Mouse (Mus musculus): ENCODE measurements around the gene Hecw2. TPM values are rescaled to one million over a fixed set of nuclear protein-coding genes. Genes with fewer than 3 reads are reported as not detected.

The Hecw2 gene
- polyA plus RNA-seq, 1 experiment: 1.3 TPM

DNA sequence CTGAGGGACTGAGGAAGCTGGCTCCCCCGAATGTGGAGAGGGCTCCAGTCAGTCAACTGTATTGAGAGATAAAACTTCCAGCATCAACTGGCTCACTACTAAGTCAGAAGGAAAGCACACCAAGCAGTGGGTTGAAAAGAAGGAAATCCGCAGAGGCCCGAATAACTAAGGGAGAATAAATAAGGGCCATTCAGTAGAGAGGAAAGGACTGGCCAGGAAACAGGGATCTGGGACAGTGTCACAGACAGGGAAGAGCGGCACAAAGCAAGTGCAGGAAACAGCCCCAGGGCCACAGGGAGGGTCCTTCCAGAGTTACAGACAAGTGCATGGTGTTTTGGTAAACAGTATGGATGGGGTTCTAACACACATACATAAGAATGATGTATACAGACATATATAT, 179.2 kb downstream of the Hecw2 start:
- Histone ChIP-seq H3K4me3 (ENCODE audit: control insufficient read depth, low read depth, low read length) (no peak overlapping the region), H3K36me3 (ENCODE audit: control insufficient read depth, insufficient read depth, low read length) (no peaks in the 10 kb centered on the region), H3K4me1 (ENCODE audit: control insufficient read depth, insufficient read depth, low read length) (no peaks in the 10 kb centered on the region), H3K27ac (ENCODE audit: control insufficient read depth, insufficient read depth, low read depth, low read length) (no peak overlapping the region), H3K27me3 (ENCODE audit: control insufficient read depth, insufficient read depth, low read length) (no peaks in the 10 kb centered on the region)
- TF ChIP-seq CTCF (IDR thresholded peaks at IDR 0.05; ENCODE audit: control insufficient read depth, insufficient read depth, insufficient replicate concordance, low read depth, low read length) (no peak), POLR2A (IDR thresholded peaks at IDR 0.05; ENCODE audit: control insufficient read depth, low read depth, low read length) (no peak)

DNA sequence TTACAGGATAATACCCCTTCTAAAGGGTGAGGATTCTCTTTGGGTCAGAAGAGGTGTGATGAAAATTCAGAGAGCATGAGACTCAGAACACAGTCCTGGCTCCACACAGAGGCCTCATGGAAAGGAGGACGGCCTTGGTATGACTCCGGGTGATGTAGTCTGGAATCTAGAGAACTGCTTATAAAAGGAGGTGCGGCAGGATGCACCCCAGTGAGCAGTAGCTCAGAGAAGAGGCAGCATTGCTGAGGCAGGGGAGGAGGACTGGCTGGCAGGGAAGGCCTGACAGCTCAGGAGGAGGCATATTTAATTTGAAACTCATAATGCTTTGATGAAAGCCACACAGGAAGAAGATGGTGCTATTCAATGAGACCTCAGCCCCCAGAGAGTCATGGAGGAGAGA, 182.6 kb downstream of the Hecw2 start:
- TF ChIP-seq CTCF (IDR thresholded peaks at IDR 0.05; ENCODE audit: control insufficient read depth, insufficient read depth, insufficient replicate concordance, low read depth, low read length): no peak
- no peak for TF ChIP-seq POLR2A (IDR thresholded peaks at IDR 0.05; ENCODE audit: control insufficient read depth, low read depth, low read length)
- Histone ChIP-seq H3K36me3 (ENCODE audit: control insufficient read depth, insufficient read depth, low read length) (no peaks in the 10 kb centered on the region), H3K27ac (ENCODE audit: control insufficient read depth, insufficient read depth, low read depth, low read length) (no peak overlapping the region), H3K4me3 (ENCODE audit: control insufficient read depth, low read depth, low read length) (no peak overlapping the region), H3K27me3 (ENCODE audit: control insufficient read depth, insufficient read depth, low read length) (no peaks in the 10 kb centered on the region), H3K4me1 (ENCODE audit: control insufficient read depth, insufficient read depth, low read length) (no peaks in the 10 kb centered on the region)

DNA sequence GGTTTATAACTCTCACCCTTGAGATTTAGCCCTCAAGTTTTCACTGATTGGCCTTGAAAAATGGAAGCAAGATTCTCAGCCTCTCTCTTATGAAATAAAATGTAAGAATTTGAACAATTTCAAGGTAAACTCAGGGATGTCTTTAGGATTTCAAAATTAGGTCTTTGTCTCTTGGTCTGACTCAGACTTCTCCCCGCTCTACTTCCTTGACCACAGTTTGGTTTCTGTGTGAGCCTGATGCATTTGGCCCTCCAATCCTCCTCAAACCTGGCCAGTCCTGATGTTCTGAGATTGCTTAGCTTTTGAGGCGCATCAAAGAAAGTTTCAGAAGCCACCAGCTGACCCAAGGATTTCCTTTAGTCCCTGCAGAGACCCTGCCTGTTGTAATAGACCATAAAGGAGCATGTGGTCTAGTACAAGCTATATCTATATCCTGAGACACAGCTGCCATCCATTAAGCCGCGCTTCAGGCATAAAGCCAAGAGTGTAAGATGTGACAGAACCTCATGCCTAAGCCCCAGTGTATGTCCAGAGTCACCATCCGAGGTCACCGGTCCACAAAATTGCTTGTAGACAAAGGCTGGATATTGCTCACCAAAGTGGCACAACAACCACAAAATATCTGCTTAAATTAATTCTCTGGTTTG, 185.4 kb downstream of the Hecw2 start:
- H3K4me1 ChIP-seq (ENCODE audit: control insufficient read depth, insufficient read depth, low read length): no peaks in the 10 kb centered on the region
- H3K27me3 ChIP-seq (ENCODE audit: control insufficient read depth, insufficient read depth, low read length): no peaks in the 10 kb centered on the region
- no peaks in the 10 kb centered on the region for H3K36me3 ChIP-seq (ENCODE audit: control insufficient read depth, insufficient read depth, low read length)
- TF ChIP-seq CTCF (IDR thresholded peaks at IDR 0.05; ENCODE audit: control insufficient read depth, insufficient read depth, insufficient replicate concordance, low read depth, low read length): no peak
- TF ChIP-seq POLR2A (IDR thresholded peaks at IDR 0.05; ENCODE audit: control insufficient read depth, low read depth, low read length): no peak
- no peak overlapping the region for H3K4me3 ChIP-seq (ENCODE audit: control insufficient read depth, low read depth, low read length)
- H3K27ac ChIP-seq (ENCODE audit: control insufficient read depth, insufficient read depth, low read depth, low read length): no peak overlapping the region

DNA sequence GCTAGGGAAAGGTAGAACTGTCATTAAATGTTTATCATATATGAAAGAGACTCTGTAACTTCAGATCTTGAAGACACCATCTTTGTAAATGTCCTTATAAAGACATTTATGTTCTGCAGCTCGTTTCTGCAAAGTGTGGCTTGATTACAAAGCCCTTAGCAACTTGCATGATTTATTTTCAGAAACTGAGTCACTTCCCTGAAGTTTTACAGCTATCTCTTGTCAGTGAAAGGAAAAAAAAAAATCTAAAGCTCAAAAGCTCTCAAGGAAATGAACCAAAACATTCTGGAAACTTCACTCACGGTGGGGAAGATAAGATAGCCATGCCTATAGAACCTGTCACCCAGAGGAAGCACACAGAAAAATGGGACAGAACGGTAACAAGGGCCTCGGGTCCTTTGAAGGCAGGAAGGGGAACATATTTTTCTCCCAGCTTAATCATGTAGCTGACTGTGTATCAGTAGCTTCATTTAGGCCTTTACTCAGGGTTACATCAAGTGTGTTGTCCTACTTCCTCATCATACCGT, 189.0 kb downstream of the Hecw2 start:
- Histone ChIP-seq H3K4me1 (ENCODE audit: control insufficient read depth, insufficient read depth, low read length) (no peaks in the 10 kb centered on the region), H3K36me3 (ENCODE audit: control insufficient read depth, insufficient read depth, low read length) (no peaks in the 10 kb centered on the region), H3K27ac (ENCODE audit: control insufficient read depth, insufficient read depth, low read depth, low read length) (no peak overlapping the region), H3K27me3 (ENCODE audit: control insufficient read depth, insufficient read depth, low read length) (no peaks in the 10 kb centered on the region), H3K4me3 (ENCODE audit: control insufficient read depth, low read depth, low read length) (no peak overlapping the region)
- no peak for TF ChIP-seq POLR2A (IDR thresholded peaks at IDR 0.05; ENCODE audit: control insufficient read depth, low read depth, low read length)
- TF ChIP-seq CTCF (IDR thresholded peaks at IDR 0.05; ENCODE audit: control insufficient read depth, insufficient read depth, insufficient replicate concordance, low read depth, low read length): no peak

DNA sequence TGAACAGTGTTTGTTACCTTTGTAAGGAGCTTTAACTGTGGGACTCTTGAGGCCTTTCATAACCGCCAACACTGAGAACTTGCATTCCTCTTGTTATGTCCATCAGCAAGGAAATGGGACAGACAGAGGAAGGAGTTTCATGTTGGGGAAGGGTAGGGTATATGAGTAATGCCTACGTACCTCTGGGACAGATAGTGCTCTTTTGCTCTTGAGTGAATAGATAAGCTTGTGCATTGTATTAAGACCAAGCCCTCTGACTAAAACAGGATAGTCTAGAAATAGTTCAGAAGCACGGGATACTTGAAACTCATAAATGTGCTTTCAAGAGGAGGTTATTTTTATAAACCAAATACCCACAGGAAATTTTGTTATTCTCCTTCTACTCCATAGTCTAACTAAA, 191.7 kb downstream of the Hecw2 start:
- Histone ChIP-seq H3K27ac (ENCODE audit: control insufficient read depth, insufficient read depth, low read depth, low read length) (no peak overlapping the region), H3K36me3 (ENCODE audit: control insufficient read depth, insufficient read depth, low read length) (no peaks in the 10 kb centered on the region), H3K27me3 (ENCODE audit: control insufficient read depth, insufficient read depth, low read length) (no peaks in the 10 kb centered on the region), H3K4me3 (ENCODE audit: control insufficient read depth, low read depth, low read length) (no peak overlapping the region), H3K4me1 (ENCODE audit: control insufficient read depth, insufficient read depth, low read length) (no peaks in the 10 kb centered on the region)
- no peak for TF ChIP-seq POLR2A (IDR thresholded peaks at IDR 0.05; ENCODE audit: control insufficient read depth, low read depth, low read length)
- TF ChIP-seq CTCF (IDR thresholded peaks at IDR 0.05; ENCODE audit: control insufficient read depth, insufficient read depth, insufficient replicate concordance, low read depth, low read length): no peak

DNA sequence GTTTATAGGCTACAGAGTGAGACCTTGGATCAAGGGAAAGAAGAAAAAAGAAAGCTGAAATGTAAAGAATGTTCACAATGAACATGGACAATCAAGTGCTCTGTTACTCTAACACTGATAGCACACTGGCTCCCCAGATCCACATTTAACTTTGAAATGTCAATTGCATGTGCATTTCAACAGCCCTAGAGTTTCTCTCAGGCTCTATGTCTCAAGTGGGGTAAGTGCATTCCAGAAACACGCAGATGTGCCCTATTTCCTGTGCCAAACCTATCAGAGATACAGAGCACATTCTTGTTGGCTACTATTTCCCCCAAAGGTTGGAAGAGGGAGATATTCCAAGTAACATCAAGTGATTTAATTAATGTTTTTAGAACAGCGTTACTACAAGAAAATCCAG, 192.9 kb downstream of the Hecw2 start:
- Histone ChIP-seq H3K27ac (ENCODE audit: control insufficient read depth, insufficient read depth, low read depth, low read length) (no peak overlapping the region), H3K4me3 (ENCODE audit: control insufficient read depth, low read depth, low read length) (no peak overlapping the region), H3K36me3 (ENCODE audit: control insufficient read depth, insufficient read depth, low read length) (no peaks in the 10 kb centered on the region), H3K27me3 (ENCODE audit: control insufficient read depth, insufficient read depth, low read length) (no peaks in the 10 kb centered on the region), H3K4me1 (ENCODE audit: control insufficient read depth, insufficient read depth, low read length) (no peaks in the 10 kb centered on the region)
- no peak for TF ChIP-seq POLR2A (IDR thresholded peaks at IDR 0.05; ENCODE audit: control insufficient read depth, low read depth, low read length)
- no peak for TF ChIP-seq CTCF (IDR thresholded peaks at IDR 0.05; ENCODE audit: control insufficient read depth, insufficient read depth, insufficient replicate concordance, low read depth, low read length)

DNA sequence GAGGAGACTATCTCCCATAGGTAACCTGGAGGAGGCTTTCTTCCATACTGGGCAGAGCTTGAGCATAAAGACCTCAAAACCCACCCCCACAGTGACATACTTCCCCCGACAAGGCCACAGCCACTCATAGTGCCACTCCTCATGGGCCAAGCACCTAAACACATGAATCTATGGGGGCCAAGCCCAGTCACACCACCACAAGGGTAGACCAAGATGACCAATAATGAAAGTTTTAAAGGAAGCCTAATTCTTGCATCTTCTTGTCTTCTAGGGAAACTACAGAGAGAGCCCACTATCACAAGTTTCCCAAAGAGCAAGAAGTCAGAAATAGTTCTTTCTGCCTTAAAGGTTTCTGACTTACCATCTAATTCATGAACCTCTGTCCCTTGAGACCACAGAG, 197.7 kb downstream of the Hecw2 start:
- Histone ChIP-seq H3K4me3 (ENCODE audit: control insufficient read depth, low read depth, low read length) (no peak overlapping the region), H3K4me1 (ENCODE audit: control insufficient read depth, insufficient read depth, low read length) (no peaks in the 10 kb centered on the region), H3K36me3 (ENCODE audit: control insufficient read depth, insufficient read depth, low read length) (no peaks in the 10 kb centered on the region), H3K27ac (ENCODE audit: control insufficient read depth, insufficient read depth, low read depth, low read length) (no peak overlapping the region), H3K27me3 (ENCODE audit: control insufficient read depth, insufficient read depth, low read length) (no peaks in the 10 kb centered on the region)
- TF ChIP-seq POLR2A (IDR thresholded peaks at IDR 0.05; ENCODE audit: control insufficient read depth, low read depth, low read length) (no peak), CTCF (IDR thresholded peaks at IDR 0.05; ENCODE audit: control insufficient read depth, insufficient read depth, insufficient replicate concordance, low read depth, low read length) (no peak)

Data from testis, adult 2 months (tissue).